Mouse (Mus musculus) liver (tissue): Measurements from ENCODE around the gene Zfp512b.
A peak's percentile ranks its signal among the peaks of the same experiment; 100 is the strongest.

Source experiments
- DNase-seq: peaks from one replicate; pipeline ENCODE4 v3.0.0-alpha.2; 2020; ENCODE audit warnings: mixed read lengths

Gene Zfp512b

DNA sequence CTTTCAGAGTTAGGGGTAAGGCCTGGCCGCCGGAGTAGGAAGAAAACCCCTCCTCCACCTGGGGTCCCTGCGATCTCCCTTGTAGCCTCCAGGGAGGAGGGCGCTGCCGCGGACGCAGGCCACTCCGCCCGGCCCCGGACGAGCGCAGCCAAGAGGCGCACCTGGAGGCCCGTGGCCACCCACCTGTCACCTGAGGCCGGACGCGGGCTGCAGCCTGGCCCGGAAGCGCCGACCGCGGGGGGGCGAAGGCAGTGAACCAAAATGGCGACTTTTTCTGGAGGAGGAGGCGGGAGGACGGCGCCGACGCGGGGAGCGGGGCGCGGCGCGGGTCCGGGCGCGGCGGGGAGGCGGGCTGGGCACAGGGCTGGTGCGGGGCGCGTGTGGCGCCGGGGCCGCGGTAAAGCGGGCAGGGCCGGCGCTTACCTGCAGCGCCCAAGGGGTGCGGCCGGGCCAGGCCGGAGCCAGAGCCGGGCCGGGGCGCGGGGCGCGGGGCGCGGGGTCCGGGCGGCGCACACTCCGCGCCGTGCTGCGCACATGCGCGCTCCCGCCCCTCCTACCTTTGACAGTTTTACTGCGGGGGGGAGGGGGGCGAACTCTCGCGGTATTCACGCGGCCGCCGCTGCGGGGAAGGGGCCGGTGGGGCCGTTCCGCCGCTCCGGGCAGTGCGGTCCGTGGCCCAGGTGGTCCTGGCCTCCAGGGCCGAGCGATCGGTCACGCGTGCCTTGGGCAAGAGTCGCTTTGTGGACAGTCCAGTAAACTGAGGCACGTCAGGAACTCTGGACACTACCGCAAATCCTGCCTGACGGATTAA lies at the start of gene Zfp512b:
TSS of gene Zfp512b (minus strand) at position 573 of the 811 bp plus-strand sequence.
- peak; percentile 74 for DNase-seq

DNA sequence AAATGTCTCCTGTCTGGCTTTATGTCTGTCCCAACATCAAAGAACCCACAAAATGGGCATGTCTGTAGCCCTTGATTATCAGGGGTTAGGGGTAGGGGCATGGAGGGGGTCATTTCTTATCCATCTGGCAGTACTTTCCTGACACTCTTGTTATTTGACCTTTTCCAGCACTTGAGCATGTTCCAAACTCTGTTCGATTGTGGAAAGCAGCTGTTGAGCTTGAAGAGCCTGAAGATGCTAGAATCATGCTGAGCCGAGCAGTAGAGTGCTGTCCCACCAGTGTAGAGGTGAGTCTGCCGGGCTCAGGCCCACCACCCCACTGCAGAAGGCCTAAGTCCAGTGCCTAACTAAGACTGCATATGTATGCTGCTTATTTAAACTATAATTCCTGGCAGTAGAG lies 43.3 kb upstream of the Zfp512b start:
- no peak for DNase-seq

GRCm38 (mm10) chr2:181632624-181633023 lies 40.0 kb upstream of the Zfp512b start:
- no peak for DNase-seq

DNA sequence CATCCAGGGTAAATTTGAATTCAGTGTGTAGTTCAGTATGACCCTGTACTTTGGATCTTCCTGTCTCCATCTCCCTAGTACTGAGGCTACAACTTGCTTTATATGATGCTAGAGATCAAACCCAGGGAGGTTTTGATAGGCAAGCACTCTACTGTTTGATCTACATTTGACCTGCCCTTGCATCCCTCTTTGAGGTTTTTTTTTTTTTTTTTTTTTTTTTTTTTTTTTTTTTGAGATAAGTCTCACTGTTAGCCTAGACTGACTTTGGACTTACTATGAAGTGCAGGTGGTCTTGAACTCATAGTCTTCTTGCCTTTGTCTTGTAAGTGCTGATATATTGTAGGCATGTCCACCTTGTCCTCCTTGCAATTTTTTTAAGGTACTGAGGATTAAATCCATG lies 35.9 kb upstream of the Zfp512b start:
- DNase-seq = no peak

DNA sequence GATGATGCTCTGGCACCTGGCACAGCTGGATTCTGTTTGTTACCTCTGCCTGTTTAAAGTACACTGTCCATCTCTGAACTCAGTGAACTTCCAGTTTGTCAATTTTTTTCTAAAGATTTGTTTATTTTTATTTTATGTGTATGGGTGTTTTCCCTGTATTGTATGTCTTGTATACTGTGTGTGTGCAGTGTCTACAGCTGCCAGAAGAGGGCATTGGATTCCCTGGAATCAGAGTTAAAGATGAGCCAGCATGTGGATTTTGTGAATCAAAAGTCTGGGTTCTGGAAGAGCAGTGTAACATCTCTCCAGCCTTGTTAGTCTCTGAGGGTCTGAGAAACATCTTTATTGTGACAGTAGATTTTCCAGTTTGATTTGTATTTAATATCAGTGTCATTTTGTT lies 30.8 kb upstream of the Zfp512b start:
- DNase-seq = peak; percentile 10

GRCm38 (mm10) chr2:181618761-181619495 lies 26.3 kb upstream of the Zfp512b start:
- DNase-seq = no peak

DNA sequence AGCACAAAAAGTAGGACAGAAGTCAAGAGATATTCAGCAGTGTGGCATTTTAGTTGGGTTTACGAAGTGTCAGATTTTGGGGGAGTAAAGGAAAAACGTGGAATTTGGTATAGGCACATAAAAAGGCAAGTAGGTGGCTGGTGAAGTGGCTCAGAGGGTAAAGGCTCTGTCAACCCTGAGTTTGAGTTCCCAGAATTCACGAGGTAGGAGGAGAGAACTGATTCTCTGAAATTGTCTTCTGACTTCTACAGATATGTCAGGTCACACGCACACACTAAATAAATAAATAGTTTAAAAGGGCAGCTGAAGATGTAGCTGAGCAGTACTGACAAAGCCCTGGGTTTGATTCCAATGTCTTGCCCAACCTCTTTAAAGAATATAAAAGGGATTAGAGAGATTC lies 9.8 kb upstream of the Zfp512b start:
- DNase-seq = no peak

GRCm38 (mm10) chr2:181601751-181602145 lies 9.1 kb upstream of the Zfp512b start:
- no peak for DNase-seq

GRCm38 (mm10) chr2:181600828-181601750 lies 8.5 kb upstream of the Zfp512b start:
- peak; percentile 96 for DNase-seq

DNA sequence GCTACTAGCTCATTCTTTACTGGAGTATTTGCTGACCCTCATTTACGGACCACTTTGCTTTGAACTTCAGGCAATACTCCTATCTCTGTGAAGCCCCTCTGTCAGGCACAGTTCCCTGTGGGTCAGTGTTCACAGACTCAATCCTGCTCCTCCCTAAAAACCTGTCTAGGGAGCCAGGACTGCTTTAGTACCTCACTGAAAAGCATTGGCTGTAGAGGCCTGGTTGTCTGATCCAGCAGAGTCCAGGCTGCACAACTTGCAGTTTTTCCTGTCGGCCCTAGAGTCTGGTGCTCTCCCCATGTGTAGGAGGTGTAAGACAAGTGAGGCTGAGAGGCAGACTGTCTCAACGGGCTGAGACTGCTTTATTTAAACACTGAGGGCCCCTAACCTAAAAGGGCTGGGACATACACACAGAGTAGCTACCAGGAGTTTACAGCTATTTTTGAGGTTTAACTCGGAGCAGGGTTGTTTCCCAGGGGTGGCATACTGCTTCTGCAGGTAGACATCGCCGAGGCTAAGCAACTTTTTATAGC lies 7.7 kb upstream of the Zfp512b start:
- DNase-seq = no peak

- DNase-seq = peak; percentile 55
Observed at GRCm38 (mm10) chr2:181598454-181599351, 6.1 kb upstream of the Zfp512b start, which contains the start of gene Samd10. Samd10 (minus strand) TSS chr2:181599212.

DNA sequence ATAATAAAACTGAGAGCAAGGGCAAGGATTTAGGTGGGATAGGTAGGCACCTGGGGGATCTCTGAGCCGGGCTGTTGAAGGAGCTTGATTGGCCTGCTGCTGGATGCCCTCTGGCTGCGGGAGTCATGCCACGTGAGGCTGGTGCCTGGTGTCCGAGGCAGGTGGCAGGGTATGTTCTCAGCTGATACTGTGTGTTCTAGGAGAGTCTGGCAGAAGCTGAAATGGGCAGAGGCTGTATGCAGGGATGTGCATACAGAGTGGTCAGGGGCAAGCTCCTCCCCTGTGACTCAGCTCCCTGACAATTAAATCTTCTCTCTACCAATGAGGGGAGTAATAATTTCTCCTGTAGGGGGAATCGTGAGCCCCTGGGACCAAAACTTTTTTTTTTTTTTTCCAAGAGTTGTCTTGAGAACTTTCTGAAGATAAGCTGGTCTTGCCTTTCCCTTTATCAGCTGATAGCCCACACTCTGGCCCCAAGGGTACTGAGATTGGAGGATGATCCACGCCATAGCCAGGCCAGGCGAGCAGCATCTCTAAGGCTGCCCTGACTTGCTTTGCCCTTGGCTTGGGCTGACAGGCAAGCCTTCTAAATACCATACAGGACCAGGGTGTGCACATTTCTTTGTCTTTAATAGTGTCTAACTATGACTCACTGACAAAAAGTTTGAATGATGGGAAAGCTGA lies 4.9 kb upstream of the Zfp512b start:
- DNase-seq = no peak

DNA sequence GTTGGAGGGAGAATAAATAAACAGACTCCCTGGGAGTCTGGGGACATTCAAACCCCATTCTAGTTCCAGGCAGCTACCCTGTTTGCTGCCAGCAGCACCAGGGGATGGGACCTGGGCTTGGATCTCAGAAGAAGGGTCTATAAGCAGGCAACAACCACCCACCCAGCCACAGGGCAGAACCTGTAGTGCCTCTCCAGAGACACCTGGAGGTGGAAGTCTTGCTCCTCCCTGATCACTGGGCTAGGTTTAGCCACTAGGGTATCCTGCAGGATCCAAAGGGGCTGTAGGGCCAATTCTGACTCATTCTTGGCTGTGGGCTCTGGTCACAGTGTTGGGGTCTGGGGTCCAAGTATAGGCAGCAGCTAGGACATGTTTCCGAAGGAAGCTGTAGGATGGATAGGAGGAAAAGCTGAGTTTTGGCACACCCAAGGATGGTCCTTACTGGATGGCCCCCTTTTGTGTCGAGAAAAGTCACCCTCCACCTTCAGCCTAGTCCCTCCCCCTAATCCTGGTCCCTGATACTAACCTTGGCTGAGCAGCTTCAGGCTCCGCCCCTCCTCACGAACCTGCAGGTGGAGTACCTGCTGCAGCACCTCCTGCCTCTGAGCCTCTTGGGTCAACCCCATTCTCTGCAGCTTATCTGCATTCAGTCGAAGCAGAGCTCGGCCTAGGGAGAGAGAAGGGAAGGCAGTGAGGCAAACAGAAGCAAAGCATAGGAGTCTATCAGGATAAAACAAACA lies 3.8 kb upstream of the Zfp512b start:
- no peak for DNase-seq

DNA sequence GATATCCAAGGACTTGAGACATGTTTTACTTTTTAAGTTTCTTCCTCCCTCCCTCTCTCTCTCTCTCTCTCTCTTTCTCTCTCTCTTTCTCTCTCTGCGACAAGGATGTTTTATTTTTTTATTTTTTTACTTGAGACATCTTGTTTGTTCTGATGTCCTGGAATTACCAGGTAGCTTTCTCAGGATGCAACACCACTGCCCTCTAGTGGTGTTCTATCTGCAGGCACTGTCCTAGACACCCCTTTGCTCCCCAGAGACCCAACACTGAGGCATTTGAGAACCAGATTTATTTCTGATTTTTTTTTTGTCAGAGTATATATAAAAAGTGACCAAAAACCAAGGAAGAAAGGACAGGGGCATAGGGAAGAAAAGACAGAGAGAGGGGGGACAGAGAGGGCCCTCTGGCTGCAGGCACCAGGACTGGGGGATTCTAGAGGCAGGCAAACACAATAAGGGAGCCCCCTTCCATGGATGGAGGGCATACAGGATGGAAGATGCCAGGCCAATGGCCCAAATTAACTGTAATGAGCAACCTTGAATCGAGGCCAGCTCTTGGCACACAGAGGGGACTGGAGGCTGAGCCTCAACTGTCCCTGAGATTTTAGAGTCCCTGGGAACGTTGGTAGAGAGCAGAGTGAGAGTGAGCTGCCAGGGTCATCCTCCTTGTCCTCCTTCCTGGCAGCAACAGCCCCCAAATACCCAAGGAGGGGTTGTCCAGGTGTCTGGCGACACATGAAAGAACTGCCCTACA lies 2.5 kb upstream of the Zfp512b start:
- no peak for DNase-seq

- no peak for DNase-seq
Observed at GRCm38 (mm10) chr2:181593937-181594336, 1.3 kb upstream of the Zfp512b start.

DNA sequence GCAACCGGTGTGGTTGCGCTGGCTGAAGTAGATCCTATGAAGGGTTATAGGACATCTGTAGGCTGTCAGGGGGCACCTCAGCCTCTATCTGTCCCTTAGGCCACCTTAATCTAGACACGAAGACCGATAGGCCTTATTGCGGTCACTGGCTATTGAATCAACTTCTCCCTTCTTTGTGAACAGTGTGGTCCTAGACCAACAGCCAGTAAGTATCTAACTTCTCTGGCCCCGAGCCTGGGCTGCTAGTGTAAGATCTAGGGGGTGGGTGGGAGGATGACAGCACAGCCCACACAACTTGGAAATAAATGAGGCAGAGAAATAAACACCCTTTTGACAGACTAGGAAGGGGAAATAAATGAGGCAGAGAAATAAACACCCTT lies 429 bp upstream of the Zfp512b start:
- no peak for DNase-seq

DNA sequence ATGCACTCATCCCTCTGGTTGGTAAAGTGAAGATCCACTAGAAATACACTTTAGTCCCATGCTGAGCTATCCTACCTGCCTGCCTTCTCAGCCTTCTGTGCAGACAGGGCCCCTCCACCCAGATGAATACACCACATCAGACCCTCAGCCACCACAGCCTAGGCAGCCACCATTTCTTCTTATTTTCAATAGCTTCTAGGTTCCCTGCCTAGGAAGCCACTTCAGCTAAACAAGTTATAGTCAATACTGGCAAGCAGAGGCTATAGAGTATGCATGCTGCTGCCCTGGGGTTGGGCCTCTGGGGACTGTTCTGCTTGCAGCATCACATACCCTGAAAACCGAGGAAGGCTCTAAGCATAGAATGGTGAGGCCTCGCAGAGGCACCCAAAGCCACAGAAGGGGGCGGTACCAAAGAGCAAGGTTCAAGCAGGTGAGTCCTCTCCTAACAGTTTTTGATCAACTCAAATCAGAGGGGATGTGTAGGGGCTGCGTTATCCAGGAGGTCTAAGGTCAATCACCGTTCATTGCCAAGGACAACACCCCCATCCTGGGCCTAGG lies 996 bp downstream of the Zfp512b start, which contains the start of gene Prpf6:
TSS of gene Prpf6 (plus strand) at position 341 of the 558 bp plus-strand sequence.
- peak; percentile 45 for DNase-seq

DNA sequence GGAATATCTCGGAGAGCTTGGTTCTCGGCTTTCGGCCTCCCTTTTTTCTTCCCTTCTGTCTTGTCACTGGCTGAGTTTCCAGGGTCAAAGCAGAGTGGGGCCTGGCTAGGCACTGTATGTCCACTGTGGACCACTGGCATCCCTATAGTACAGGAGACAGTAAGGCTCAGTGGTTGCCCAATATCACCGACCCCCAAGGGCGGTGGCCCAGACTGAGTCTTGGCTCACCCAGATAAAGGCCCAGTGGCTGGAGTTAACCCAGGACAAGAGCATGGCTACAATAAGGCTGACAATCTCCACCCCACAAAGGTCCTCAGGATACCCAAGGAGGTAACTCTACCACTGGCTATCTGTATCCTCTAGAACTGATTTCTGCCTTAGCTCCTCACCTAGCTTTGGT lies 2.1 kb downstream of the Zfp512b start:
- no peak for DNase-seq

GRCm38 (mm10) chr2:181589732-181590105 lies 2.9 kb downstream of the Zfp512b start:
- DNase-seq = no peak
